Mouse (Mus musculus) liver, postnatal 0 days (tissue): ENCODE measurements around the gene Zfp664.

Source experiments
- CTCF ChIP-seq: sonication (generic); IDR thresholded peaks from 2 replicates; pipeline ENCODE4 v1.5.1; 2016; ENCODE audit warnings: antibody characterized with exemption, low read depth
- EP300 ChIP-seq: IDR thresholded peaks from 2 replicates; pipeline ENCODE4 v1.6.1; 2016; ENCODE audit warnings: antibody characterized with exemption, low read depth, mild to moderate bottlenecking

DNA sequence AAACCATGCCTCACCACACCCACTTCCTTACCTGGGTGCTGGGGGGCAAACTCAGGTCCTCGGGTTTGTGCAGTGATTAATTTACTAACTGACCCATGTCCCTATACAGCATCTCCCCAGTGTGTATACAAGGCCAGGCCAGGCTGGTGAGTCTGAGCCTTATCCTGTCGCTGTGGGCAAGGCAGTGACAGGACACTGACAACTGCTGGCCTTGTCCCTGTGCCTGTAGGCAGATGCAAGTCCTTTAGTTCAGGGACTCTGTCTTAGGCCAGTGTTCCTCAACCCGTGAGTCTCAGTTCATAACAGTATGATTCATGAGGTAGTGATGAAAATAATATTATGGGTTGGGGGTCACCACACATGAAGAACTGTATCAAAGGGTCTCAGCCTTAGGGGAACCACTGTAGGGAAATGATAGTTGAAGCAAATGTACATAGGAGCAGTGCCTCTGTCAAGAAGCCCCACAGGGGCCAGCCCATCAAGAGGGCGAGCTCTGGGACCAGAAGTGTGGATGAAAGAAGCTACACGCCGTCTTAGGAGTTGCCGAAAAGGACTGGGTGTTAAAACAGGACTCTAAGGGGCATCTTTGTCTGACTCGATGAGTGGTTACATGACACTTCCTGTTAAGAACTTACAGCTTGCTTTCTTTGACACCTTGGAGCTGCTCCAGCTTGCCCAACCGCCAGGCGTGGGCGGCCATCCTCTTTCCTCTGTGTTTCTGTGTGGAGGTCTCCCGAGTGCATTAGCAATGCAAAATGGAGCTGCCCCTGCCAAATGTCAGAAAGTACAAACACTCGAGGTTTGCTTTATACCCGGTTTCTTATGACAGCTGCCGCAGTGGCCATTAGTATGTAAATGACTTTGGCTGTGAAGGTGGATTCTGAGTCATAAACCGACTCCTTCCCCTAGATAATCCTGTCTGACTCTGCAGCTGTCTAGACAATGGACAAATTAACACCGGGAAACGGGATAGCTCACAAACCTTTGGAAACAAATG, 60.2 kb downstream of the Zfp664 start:
- no peak for TF ChIP-seq CTCF
- TF ChIP-seq EP300, result no peak
